Mouse (Mus musculus) neutrophil, adult 5-6 weeks (primary cell): ENCODE results near the gene Arhgef33. TPM values are rescaled to one million over a fixed set of nuclear protein-coding genes. Genes with fewer than 3 reads are reported as not detected.

Experiments
- ATAC-seq: fragments of 151-379, 151-347 bp; 2 replicates; pipeline ENCODE4 v1.8.0; 2017; ENCODE audit warnings: mild to moderate bottlenecking, moderate TSS enrichment; ENCODE audit not compliant: insufficient number of reproducible peaks, poor library complexity, low FRiP score, severe bottlenecking; ENCODE audit errors: extremely low read depth
- total RNA-seq: library from RNA; stranded (forward); fragments of 200-1000 nt; gene quantifications from 2 replicates; pipeline ENCODE4 v1.2.3, GENCODE M21; 2017

Arhgef33 gene
- total RNA-seq, 1 experiment from 2014 or later: not detected

GRCm38 (mm10) chr17:80426901-80427300 is 119.7 kb downstream of the Arhgef33 start:
- ATAC-seq: no peak

GRCm38 (mm10) chr17:80427966-80428365 is 120.8 kb downstream of the Arhgef33 start:
- no peak for ATAC-seq

- ATAC-seq: no peak
Measured at GRCm38 (mm10) chr17:80431997-80432396, 124.8 kb downstream of the Arhgef33 start.

- ATAC-seq: no peak
Measured at GRCm38 (mm10) chr17:80434430-80434829, 127.2 kb downstream of the Arhgef33 start.

GRCm38 (mm10) chr17:80435680-80436079 is 128.5 kb downstream of the Arhgef33 start:
- ATAC-seq: no peak

GRCm38 (mm10) chr17:80445433-80445832 is 138.2 kb downstream of the Arhgef33 start:
- ATAC-seq: no peak

- no peak for ATAC-seq
Measured at GRCm38 (mm10) chr17:80446470-80446869, 139.3 kb downstream of the Arhgef33 start.

Other genes starting within 250 kb of the Arhgef33 start
- 64.2 and 73.1 TPM in 2 replicates for gene Hnrnpll, start 245.1 kb upstream of the Arhgef33 start, total RNA-seq
- 10.8 and 15.5 TPM in 2 replicates for gene Galm, start 179.9 kb upstream of the Arhgef33 start, total RNA-seq
- gene Srsf7, start 100.1 kb upstream of the Arhgef33 start, total RNA-seq: 294 and 322 TPM in 2 replicates
- not detected in 2 replicates for gene Ttc39d, start 99.9 kb upstream of the Arhgef33 start, total RNA-seq
- 6.6 and 8.3 TPM in 2 replicates for gene Gemin6, start 83.0 kb upstream of the Arhgef33 start, total RNA-seq
- gene Morn2, start 17.2 kb upstream of the Arhgef33 start, total RNA-seq: 1.7 and 1.8 TPM in 2 replicates
- gene Dhx57, start 16.9 kb upstream of the Arhgef33 start, total RNA-seq: 71.6 and 74.3 TPM in 2 replicates
- not detected in 2 replicates for gene Gm10190, start 66.1 kb downstream of the Arhgef33 start, total RNA-seq
- gene Sos1, start 173.0 kb downstream of the Arhgef33 start, total RNA-seq: 14.6 and 15.9 TPM in 2 replicates